Mouse (Mus musculus): ENCODE measurements around the gene Mansc4. TPM values are rescaled to one million over a fixed set of nuclear protein-coding genes. Genes with fewer than 3 reads are reported as not detected.

The Mansc4 gene
- polyA plus RNA-seq (2015; fragmentation: Nextera tagmentation; extraction: Ambion mirVana), result 4.7 and 5.5 TPM in 2 replicates

DNA sequence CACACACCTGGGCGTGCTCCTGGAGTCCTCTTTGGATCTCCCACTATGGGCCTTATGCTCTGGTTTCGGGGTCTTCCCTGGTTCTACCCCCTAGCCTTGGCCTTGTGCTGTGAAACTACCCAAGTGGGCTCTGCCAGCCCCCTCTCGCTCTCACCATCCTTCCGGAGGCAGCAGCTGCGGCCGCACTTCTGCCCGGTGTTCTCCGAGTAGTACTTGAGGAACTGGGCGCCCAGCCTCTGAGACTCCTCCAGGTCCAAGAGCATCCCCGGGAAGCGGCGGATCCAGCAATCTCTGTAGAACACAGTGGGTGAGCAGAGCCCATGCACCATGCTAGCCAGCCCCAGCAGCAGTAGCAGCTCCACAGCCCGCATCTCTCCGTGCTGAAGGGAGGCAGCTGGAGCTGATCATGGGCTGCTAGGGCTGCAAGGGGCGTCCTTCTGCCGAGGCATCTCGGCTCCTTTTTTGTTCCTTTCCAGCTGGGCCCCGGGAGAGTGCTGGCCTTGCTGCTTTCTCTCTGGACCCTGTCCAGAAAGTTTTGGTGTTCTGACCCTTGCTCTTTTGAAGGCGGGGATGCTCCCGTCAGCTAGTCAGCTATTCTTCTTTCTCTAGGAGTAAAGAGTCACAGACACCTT, at the start of gene Mansc4:
TSS of gene Mansc4 (minus strand) at position 439 of the 632 bp plus-strand sequence.

DNA sequence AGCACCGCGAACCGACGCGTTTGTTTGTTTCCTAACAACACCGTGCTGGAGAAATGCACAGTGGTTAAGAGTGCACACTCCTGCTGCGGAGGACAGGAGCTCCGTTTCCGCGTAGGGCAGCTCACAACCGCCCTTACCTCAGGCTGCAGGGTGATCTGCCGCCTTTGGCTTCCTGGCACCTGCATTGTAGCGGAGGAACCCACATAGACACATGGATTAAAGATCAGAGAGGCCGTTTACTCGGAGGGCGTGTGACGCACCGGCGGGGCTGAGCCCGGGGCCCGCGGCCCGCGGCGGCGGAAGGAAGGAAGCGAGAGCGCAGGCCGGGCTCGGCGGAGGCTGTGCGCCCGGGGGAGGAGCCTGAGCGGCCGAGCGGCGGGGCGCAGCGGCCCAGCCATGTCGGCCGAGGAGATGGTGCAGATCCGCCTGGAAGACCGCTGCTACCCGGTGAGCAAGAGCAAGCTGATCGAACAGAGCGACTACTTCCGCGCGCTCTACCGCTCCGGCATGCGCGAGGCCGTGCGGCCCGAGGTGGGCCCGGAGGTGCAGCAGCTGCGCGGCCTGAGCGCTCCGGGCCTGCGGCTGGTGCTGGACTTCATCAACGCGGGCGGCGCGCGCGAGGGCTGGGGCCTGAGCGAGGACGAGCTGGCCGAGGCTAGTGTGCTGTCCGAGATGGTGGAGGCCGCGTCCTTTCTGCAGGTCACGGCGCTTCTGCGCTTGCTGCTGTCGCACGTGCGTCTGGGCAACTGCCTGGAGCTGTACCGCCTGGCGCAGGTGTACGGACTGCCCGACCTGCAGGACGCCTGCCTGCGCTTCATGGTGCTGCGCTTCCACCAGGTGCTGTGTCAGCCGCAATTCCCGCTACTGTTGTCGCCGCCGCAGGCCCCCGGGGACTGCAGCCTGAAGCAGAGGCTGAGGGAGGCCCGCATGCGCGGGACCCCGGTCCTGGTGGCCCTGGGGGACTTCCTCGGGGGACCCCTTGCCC, 4.6 kb upstream of the Mansc4 start, which contains the start of gene Klhl42:
TSS of gene Klhl42 (plus strand) at position 244 of the 985 bp plus-strand sequence.

DNA sequence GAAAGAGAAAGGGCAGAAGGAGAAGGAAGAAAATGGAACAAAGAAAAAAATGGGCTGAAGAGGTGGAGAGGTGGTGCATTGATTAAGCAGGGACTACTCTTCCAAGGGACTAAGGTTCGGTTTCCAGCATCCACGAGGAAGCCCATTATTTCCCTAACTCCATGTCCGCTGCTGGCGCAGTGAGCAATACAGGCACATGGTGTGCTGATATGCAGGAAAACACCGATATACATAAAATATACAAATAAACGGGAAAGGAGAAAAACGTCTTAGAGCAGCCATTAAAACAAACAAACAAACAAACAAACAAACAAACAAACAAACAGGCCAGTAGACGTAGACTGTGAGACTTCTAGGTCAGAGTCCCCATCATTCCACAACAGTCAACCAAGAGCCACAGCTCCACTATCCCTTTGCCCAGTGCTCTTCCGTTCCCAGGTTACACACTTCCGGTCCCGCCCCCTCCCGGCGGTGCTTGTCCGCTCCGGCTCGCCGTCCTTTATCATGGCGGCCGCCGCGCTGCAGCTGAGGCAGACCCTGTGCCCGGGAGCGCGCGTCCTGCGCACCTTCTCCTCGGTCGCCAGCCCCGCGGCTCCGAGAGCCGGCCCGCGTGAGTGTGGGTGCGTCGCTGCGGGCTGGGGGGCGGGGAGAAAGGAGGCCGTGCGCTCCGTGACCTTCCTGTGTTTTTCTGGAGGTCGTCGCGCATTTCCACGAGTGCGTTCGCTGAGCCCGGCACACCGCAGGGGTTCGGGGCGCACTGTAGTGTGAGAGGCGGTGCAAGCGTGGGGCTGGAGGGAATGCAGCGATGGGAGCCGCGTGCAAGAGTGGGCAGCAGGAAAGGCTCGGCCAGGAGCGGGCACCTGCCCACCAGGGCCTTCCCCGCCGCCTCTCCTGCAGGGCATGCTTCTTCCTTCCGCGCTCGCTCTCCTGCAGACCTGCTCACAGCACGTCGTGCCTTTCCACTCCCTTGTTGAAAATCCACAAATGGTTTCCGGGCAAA, 44.2 kb downstream of the Mansc4 start, which contains the start of gene Mrps35:
TSS of gene Mrps35 (plus strand) at position 474 of the 1,000 bp plus-strand sequence.

GRCm38 (mm10) chr6:147032303-147032925, 54.4 kb downstream of the Mansc4 start, which contains the start of gene Rep15:
TSS of gene Rep15 (plus strand) at chr6:147032584.

Other genes starting within 250 kb of the Mansc4 start
- gene Smco2, start 236.9 kb downstream of the Mansc4 start, polyA plus RNA-seq (2015; fragmentation: Nextera tagmentation; extraction: Ambion mirVana), result not detected in 2 replicates
- gene Ppfibp1, start 198.5 kb downstream of the Mansc4 start, polyA plus RNA-seq (2015; fragmentation: Nextera tagmentation; extraction: Ambion mirVana), result 41.3 and 71.5 TPM in 2 replicates
- 0.10 and 0.11 TPM in 2 replicates for gene 1700034J05Rik, start 132.6 kb downstream of the Mansc4 start, polyA plus RNA-seq (2015; fragmentation: Nextera tagmentation; extraction: Ambion mirVana)
- 0.64 and 0.71 TPM in 2 replicates for gene Rep15, start 54.4 kb downstream of the Mansc4 start, polyA plus RNA-seq (2015; fragmentation: Nextera tagmentation; extraction: Ambion mirVana)
- 76.7 and 81.2 TPM in 2 replicates for gene Mrps35, start 44.3 kb downstream of the Mansc4 start, polyA plus RNA-seq (2015; fragmentation: Nextera tagmentation; extraction: Ambion mirVana)
- gene Klhl42, start 4.3 kb upstream of the Mansc4 start, polyA plus RNA-seq (2015; fragmentation: Nextera tagmentation; extraction: Ambion mirVana), result 5.8 and 6.0 TPM in 2 replicates
- gene Pthlh, start 177.2 kb upstream of the Mansc4 start, polyA plus RNA-seq (2015; fragmentation: Nextera tagmentation; extraction: Ambion mirVana), result 29.9 and 34.3 TPM in 2 replicates

Data from urinary bladder, postnatal 0 days (tissue).